Mouse (Mus musculus) mouse embryonic stem cell (cell line): ENCODE results near the gene Arhgap28.

ENCODE experiments used
- in situ Hi-C, 2 experiments: fragments of 300-500 bp; cut with MboI; formaldehyde crosslinking; loops; 1 replicate in 1 of 2; 3 replicates in 1 of 2; pipeline ENCODE4 v1.14.3; 2019 to 2020; ENCODE audit warnings: low sequenced_read_pairs in 2 of 2, low pct_unique_long_range_greater_than_20kb in 1 of 2, mixed read lengths in 1 of 2; ENCODE audit not compliant: unreplicated experiment in 1 of 2

Arhgap28 gene

DNA sequence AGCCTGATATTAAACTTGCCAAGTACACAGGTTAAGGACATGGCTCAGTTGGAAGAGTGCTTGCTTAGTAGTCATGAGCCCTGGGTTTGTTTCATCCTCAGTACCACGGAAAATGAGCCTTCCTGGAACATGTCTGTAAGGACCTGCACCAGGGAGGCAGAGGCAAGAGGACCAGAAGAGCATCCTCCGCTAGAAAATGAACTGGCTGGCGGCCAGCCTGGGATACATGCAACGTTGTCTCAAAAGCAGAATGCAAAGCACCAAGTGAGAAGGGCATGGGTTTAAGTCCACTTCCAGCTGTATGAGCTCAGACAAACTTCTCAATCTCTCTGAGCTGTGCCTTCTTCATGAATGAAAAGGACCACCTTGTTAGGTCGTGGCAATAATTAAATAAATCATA lies 49.0 kb downstream of the Arhgap28 start:
- in situ Hi-C loops: no loop called here

DNA sequence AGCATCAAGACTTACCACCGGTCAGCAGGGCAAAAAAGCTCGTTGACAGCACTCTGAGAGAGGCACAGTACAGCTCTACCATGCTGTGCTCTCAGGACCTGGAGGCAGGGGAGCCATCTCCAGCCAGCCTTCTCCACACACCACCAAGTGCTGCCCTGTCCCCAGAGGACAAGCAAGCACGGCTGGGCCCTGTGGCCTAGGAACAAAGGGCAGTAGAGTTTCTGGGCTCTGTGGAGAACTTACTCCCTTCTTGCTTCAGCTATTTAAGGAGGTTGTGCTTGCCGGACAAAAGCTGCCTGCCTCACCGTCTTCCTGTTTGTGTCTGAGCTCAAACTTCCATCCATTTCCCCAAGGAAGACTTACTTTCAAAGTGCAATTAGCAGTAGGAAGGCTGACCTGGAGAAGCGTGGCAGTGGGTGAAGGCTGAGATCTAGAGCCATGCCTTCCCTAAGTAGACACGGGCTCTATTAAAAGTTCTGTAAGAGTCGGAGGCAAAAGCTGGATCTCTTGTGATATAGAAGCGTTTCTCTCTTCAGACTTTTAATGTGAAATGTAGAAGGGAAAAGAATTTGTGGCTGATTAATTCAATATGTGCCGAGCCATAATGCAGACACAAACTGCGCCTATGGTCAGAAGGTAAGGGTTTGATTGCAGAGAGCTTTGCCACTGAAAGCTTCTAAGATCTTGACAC lies 53.3 kb downstream of the Arhgap28 start:
- in situ Hi-C loops: no loop called here

DNA sequence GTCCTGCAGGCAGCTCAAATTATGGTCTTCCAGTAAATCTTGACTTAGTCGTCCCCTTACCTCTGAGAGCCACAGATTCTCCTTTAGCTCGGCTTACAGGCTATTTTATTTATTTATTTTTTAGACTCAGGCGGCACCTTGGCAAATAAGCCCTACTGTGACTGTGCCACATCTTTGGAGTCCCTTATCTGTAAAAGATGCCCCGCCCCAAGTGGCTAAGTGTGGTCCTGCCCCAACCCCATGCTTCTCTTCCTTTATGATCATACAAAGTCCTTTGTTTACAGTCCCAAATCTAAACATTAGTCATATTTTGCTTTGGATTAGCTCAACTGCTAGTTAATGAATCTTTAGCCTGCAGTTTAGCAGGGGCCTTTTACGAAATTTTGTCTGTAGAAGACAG lies 55.3 kb downstream of the Arhgap28 start:
- in situ Hi-C loops: no loop called here

DNA sequence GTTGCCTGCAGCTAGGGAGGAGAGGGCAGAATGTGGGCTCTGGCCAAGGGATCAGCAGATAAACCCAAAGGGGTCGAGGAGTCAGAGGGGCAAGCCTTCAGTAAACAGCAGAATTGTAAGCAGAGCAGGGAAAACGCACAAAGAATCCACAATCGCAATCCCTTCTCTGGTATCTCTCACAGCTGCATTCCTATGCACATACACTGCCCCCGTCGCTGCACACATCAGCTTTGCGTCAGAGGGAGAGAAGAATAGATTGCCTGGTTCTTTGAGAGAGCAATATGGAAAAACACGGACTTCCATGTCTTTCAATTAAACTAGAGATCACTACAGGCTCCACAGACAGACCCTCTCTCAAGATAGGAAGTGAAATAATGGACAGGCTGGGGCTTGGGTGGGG lies 58.5 kb downstream of the Arhgap28 start:
- in situ Hi-C loops: no loop called here

DNA sequence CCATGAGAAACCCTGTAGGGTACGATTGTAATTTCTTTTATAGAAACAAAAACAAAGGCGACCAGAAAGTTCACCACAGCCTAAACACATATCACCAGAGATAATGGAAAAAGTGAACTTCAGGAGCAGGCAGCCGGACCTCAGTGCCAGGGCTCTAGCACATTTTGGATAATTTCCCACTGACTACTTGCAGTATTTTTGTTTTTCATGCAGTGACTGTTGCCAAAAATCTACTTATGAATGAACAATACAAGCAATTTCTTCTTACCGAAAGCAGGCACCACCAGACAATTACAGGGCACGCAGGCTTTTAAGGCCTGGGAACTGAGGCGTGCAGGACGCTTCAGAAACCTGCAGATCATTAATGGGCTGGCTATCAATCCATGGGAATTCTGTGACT lies 59.7 kb downstream of the Arhgap28 start:
- in situ Hi-C loops: no loop called here

DNA sequence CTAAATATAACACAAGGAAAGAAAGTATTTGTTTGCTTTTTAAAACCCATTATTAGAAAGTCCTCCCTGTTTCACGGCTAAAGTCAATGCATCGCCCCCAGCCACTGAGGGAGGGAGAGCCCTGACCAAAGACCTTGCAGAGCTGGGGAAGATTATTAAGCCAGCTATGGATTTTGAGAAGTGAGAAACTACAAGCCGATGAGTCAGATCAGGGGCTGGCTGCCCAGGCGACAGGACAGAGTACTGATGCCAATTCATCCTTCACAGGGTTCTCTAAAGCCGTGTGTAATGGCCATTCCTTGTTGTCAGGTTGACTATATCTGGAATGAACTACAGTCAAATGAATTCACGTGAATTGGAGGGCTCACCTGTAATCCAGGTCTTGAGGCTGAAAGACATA lies 62.9 kb downstream of the Arhgap28 start:
- in situ Hi-C loops: no loop called here

DNA sequence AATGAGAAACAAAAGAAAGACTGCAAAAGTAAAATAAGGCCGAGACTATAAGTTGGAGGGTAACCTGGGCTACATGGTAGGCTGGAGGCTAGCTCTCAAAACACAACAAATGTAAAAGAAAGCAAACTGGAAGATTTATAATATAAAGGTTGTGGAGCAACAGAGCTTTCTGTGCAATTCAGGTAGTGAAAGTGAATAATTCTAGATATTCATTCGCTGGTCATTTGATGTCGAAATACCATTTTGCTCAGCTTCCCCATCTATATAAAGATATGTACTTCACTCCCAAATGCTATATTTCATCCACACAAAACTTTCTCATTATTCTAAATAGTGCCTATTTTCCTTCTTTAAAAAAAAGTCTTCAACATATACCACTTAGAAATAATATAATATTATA lies 66.9 kb downstream of the Arhgap28 start:
- in situ Hi-C loops: no loop called here

DNA sequence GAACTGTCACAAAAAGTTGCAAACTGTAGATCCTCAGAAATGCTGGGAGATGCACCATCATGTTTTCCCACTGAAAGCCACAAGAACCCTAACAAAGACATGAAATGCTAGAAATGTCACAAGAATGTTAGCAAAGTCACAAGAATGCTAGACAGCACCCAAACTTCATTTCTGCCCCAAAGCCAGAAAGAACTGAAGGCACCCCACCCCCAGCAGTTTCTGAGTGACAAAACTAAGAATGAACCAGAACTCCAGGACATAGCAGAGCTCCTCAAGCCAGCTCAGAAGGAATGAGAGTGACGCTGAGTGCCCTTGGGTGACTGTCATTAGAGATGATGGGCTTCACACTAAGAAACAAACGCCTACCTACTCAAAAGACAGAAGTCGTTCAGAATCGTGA lies 68.4 kb downstream of the Arhgap28 start:
- in situ Hi-C loops: no loop called here

DNA sequence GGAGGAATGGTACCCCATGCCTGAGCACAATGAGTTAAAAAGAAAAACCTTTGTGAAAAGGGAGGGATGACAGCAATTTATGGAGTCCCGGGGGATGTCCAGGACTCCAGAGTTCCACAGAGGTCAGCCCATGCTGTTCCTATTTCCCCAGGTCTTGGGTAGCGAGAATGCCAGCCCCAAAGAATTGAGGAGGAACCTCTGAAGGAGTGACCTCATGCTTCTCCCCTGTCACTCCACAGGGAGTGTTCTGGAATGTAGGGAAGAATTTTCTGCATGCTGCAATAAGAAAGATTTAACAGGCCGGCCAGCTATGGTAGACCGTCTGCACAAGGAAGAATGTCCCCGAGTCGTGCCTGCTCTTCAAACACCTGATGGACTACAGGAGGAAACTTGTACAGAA lies 72.5 kb downstream of the Arhgap28 start:
- in situ Hi-C loops: no loop called here

DNA sequence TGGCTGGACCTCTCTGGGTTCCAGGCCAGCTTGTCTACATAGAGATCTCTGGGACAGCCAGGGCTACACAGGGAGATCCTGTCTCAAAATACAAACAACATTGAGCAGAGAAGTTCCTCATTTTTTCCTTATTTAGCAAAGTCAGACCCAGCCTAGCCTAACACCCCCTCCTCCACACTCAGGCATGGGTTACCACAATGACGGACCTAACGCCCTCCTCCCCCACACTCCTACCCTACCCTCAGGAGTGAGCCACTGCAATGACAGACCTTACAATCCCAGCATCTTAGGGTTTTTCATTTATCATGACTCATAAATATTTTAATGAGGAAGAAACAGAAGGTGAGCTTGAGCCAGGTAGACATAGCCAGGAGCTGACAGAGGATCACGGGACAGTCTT lies 73.0 kb downstream of the Arhgap28 start:
- in situ Hi-C loops: no loop called here

DNA sequence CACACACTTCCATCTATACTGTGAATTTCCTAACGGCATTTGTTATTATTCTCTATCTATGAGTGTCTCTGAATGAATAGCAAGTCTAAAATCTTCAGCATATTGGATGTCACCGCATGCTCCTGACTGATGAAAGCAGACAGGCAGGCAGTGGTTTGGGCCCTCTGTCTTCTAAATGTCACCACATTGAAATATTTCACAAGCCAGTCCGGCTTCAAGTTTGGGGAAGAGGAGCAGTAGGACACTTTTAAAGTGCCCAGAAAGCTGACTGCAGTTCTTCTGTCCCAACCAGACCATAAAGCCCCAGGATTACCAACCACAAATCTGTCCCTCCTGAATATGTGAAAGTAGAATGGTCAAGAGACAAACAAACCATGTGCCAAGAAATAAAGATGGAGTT lies 73.5 kb downstream of the Arhgap28 start:
- in situ Hi-C loops: no loop called here

DNA sequence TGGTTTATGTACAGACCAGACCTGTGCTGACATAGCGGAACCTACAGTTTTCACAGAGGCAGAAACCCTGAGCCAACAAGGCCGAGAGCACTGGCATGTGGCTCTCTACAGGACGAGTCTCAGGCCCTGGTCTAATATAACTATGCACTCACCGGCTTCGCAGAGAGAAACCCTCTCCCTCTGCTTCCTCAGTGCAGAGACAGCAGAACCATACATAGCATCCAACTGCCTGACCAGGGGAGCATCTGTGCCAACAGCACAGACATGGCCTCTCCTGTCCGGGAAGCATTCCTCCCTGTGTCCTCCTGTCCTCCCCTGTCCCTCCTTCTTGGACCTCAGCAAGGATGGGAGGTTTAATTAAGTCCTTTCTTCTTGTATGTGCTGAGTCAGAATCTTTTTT lies 75.6 kb downstream of the Arhgap28 start:
- in situ Hi-C loops: no loop called here

DNA sequence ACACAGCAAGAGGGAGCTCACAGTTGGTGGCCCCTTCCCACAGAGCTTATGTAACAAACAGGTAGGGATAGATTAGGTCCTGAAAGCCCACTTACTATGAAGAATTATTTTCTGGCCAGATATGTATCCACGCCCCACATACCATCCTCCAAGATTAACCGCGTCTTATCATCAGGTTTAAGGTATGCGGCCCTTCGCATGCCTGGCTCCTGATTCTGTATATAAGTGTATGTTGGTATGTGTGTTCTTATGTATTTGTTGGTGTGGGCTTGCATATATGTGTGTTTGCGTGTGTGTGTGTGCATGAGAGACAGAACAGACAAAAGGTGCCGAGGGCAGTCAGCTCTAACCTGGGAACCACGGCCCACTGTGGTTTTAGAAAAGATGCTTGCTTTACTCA lies 76.1 kb downstream of the Arhgap28 start:
- in situ Hi-C loops: no loop called here

DNA sequence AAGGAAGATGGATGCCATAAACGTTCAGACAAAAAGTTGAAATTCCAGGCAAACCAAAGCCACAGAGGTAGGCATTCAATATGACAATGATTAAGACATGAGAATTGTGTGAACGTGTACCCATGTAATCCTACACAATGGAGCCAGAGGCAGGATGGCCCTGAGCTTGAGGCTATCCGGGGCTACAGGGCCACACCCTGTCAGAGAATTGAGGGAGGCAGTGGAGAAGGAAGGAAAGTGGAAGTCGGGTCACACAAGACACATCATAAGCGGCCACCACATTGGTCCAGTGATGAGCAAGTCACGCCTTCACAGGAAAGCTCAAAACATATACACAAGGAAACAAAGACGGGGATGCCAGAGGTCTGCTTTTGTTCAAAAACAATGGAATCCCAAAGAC lies 84.0 kb downstream of the Arhgap28 start:
- in situ Hi-C loops: no loop called here

DNA sequence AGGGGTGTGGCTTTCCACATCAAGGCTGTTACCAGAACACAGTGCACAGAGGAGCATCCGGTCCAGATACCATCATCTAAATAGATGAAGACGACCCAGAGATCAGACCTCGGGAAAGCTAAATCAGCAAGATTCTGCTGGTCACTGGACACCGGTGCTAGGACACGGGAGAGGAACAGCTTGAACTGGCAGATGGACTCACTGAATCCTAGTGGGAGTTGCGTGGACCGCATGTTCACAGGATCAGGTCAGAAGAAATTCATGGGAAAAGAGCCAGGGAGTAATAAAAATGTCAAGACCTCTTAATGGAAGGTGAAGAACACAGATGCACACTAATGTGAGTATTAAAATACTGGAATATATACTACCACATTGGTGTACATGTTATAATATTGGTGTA lies 85.7 kb downstream of the Arhgap28 start:
- in situ Hi-C loops: no loop called here

DNA sequence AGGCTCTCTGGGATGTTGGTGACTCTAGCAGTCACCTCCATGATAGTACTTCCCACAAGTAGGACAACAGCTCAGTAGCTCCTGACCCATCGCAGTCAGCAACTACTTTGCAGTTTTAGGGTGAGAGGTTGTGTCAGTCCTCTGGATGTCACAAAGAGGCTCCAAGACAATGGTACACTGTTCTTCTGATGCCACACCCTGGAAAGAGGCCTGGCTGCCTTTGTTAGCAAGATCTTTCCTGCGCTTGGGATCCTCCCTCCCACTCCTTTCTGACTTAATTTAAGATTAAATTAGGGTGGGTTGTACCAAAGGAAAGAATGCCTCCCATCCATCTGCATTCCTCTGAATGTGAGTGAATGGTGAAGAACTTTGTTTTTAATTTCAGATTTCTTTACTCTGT lies 87.0 kb downstream of the Arhgap28 start:
- in situ Hi-C loops: no loop called here

DNA sequence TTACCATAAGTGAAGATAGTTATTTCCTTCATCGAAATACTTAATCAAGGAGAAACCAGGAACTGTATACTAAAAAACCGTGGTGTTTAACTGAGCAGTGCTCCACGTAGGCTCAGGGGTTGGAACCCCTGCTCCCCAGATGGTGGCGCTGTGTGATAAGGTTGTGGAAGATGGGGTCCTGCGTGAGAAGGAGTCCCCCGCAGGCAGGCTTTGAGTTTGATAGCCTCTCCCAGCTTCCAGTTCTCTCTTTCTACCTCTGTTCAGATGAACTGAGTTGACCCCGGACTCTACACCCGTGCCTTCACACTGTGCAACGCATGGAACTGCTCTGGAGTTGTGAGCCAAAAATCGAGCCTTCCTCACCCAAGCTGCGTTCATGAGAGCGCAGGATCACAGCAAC lies 91.3 kb downstream of the Arhgap28 start:
- in situ Hi-C loops: no loop called here

DNA sequence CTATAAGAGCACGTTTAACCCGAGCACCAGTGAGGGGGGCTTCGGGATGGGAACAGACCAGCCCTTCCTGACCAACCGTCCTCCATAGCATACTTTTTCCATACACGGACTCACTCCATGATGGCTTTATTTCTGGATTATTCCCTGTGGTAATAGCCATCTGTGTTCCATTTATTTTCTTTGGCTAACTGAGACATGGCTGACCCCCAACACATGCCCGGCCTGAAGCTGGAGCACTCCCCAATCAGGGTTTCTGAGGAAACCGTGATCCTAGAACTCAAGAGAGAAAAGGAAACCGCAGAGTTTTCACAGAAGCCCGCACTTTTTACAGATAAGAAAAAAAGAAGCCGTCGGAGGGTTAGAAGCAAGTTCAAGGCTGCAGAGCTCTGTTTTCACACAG lies 91.9 kb downstream of the Arhgap28 start:
- in situ Hi-C loops: no loop called here

DNA sequence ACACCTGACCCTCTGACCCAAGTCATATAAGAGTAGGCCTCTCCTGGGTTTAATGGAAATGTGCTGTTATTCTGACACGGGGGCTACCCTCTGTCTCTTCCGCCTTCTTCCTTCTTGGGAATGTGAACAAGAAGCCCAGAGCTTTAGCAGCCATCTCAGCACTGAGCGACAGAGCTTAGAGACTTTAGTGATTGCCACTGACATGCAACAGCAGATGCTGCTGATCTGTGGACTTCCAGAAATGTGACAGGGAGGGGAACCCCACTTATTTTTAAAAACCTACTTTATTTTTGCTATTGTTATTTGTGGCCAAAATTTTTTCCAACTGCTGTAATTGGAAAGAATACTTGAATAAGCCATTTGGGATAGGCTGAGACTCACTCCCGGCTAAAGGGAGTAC lies 95.4 kb downstream of the Arhgap28 start:
- in situ Hi-C loops: no loop called here

DNA sequence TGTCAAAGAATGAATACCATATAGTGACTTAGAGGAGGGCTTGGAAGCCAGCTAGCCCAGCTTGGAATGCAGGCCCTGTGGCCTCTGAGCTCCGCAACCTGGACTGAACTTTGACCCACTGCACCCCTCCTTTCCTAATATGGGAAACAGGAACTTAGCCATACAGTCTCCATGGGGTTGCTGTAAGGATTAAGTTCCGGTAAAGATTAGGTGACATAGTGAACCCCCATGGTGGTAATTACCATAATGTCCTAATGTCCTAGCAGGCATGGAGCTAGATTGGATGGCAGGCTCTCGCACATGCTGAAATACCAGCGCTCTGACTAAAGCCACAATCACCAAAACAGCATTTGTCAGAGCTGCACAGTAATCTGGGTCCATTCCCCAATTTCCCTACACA lies 95.8 kb downstream of the Arhgap28 start:
- in situ Hi-C loops: no loop called here

DNA sequence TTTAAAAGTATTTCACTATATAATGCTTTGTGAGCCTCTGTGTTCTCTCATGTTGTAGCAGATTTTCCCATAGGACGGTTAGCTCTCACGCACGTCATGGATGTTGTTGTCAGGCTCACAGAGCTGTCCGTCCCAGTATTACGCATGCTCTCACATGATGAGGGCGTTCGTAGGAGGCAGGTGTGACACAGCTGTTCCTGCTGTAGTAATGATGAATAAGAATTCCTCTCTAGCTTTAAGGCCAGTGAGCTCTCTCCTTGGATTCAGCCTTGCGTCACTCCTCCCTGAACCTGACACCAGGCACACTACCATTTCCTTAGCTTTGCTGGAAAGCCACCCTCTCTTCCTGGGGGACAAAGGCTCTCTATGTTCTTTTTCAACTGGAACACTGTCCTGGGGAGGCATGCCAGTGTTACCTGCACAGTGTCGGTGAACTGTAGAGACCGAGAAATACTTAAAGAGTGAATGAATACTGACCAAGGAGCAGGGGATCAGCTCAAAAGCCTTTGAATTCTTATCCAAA lies 96.3 kb downstream of the Arhgap28 start:
- in situ Hi-C loops: no loop called here
